Mouse (Mus musculus) forebrain, embryonic 14.5 days (tissue): ENCODE results near the gene Zfp933. TPM values are rescaled to one million over a fixed set of nuclear protein-coding genes. Genes with fewer than 3 reads are reported as not detected.
"Not testable (repeated sequence)": the region's sequence is repeated elsewhere in the genome, so short reads cannot be mapped to it uniquely, and the experiment has no call there.

Source experiments
- ATAC-seq: fragments of 200-750 bp; cut with Nextera tagmentation; 2 replicates; pipeline ENCODE4 v1.8.0; 2017; ENCODE audit warnings: mild to moderate bottlenecking, moderate library complexity
- DNase-seq: peaks from one replicate; pipeline ENCODE4 v3.0.0-alpha.2; 2015; ENCODE audit warnings: low spot score
- H3K27ac ChIP-seq: fragments of 300-500 bp; sonication (generic); 2 replicates; pipeline ENCODE4 v1.5.1; 2014; ENCODE audit warnings: low read depth, mild to moderate bottlenecking, control low read depth, low read length, moderate library complexity
- H3K27me3 ChIP-seq: fragments of 300-500 bp; sonication (generic); replicated peaks from 2 replicates; pipeline ENCODE4 v1.6.1; 2014; ENCODE audit warnings: low read length, control low read depth, mixed read lengths; ENCODE audit not compliant: control insufficient read depth, insufficient read depth
- H3K36me3 ChIP-seq: fragments of 300-500 bp; sonication (generic); 2 replicates; pipeline ENCODE4 v1.6.1; 2014; ENCODE audit warnings: low read length, control low read depth; ENCODE audit not compliant: control insufficient read depth, insufficient read depth
- H3K4me1 ChIP-seq: fragments of 300-500 bp; sonication (generic); 2 replicates; pipeline ENCODE4 v1.6.1; 2014; ENCODE audit warnings: antibody characterized with exemption, low read length, control low read depth; ENCODE audit not compliant: control insufficient read depth, insufficient read depth
- H3K4me2 ChIP-seq: fragments of 300-500 bp; sonication (generic); 2 replicates; pipeline ENCODE4 v1.6.1; 2014; ENCODE audit warnings: mild to moderate bottlenecking, control low read depth, low read length
- H3K4me3 ChIP-seq: fragments of 300-500 bp; sonication (generic); 2 replicates; pipeline ENCODE4 v1.5.1; 2014; ENCODE audit warnings: low read depth, low read length, control low read depth
- H3K9ac ChIP-seq: fragments of 300-500 bp; sonication (generic); 2 replicates; pipeline ENCODE4 v1.6.1; 2014; ENCODE audit warnings: mild to moderate bottlenecking, low read length, control low read depth, moderate library complexity
- H3K9me3 ChIP-seq: fragments of 300-500 bp; sonication (generic); replicated peaks from 2 replicates; pipeline ENCODE4 v1.6.1; 2016; ENCODE audit warnings: low read length, control low read depth, mixed read lengths; ENCODE audit not compliant: control insufficient read depth
- WGBS: fragments of 180-500 bp; shearing (Covaris S2); extraction: QIAGEN DNeasy Blood & Tissue Kit; methylation state at CpG from one replicate; pipeline ENCODE4 v1.1.7; 2014; 5-methylcytosine and 5-hydroxymethylcytosine counted together
- polyA plus RNA-seq: library from polyadenylated mRNA; unstranded; fragments of >200 nt; fragmentation: Nextera tagmentation; extraction: Ambion mirVana; gene quantifications from 2 replicates; pipeline ENCODE4 v1.2.1, GENCODE M21; 2014

Zfp933 gene
- polyA plus RNA-seq, 1 experiment from 2014 or later, result 8.4 TPM

DNA sequence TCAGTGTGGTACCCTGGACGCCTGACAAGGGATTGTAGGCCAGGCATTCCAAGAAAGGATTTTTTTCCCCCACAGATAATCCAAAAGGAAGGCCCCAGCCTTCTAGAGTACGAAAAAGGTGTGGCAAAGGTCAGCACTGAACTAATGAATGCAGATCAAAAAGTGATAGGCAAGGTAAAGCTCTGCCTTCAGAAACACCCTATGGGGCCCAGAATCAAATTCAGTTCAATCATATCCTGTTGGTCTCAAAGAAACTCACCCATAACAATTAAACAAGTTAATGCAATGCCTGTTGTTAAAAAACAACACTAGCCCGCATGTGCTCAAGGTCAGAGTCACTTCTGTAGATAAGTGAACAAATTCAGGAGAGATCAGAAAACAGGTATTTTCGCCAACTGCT is 23.8 kb downstream of the Zfp933 start:
- H3K4me3 ChIP-seq, result no peak overlapping the region
- no peak for DNase-seq
- H3K4me2 ChIP-seq, result no peak overlapping the region
- no peak for ATAC-seq
- WGBS, result 96% methylated on average over 4 of the region's 4 CpGs
- H3K9me3 ChIP-seq, result peaks cover 56% of the 10 kb centered on the region
- no peak overlapping the region for H3K9ac ChIP-seq
- H3K36me3 ChIP-seq, result peaks cover 48% of the 10 kb centered on the region
- H3K27ac ChIP-seq, result no peak overlapping the region
- no peaks in the 10 kb centered on the region for H3K27me3 ChIP-seq
- H3K4me1 ChIP-seq, result no peaks in the 10 kb centered on the region

DNA sequence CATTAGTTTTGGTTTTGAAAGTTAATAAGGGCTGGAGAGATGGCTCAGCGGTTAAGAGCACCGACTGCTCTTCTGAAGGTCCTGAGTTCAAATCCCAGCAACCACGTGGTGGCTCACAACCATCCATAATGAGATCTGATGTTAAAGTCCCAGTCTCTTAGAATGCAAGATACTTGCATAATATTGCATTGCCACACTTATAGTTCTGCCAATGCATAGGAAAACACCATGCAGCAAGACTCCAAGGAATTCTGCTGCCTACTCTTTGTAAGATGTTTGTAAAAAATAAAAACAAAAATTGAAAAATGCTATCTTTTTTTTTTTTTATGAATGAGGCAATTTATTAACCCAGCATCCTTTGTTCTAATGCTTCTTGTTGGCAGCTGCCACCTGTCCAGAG is 26.8 kb downstream of the Zfp933 start:
- not testable (repeated sequence) for H3K4me3 ChIP-seq, H3K27me3 ChIP-seq, H3K27ac ChIP-seq, DNase-seq, H3K9ac ChIP-seq, H3K4me1 ChIP-seq, H3K4me2 ChIP-seq, ATAC-seq
- WGBS, result 85% methylated on average over 3 of the region's 3 CpGs
- peaks cover 27% of the 10 kb centered on the region for H3K36me3 ChIP-seq
- peaks cover 44% of the 10 kb centered on the region for H3K9me3 ChIP-seq

DNA sequence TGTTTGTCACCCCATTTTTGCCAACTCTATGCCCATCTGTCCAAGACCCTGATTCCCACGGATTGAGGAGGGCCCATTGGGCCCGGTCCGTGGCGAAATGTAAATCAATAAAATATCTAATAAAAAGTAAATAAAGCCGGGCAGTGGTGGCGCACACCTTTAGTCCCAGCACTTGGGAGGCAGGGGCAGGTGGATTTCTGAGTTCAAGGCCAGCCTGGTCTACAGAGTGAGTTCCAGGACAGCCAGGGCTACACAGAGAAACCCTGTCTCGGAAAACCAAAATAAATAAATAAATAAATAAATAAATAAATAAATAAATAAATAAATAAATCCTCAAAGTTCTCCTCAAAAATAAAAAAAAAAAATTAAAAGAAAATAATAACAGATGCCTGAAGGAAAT is 28.5 kb downstream of the Zfp933 start:
- not testable (repeated sequence) for H3K4me1 ChIP-seq
- peaks cover 27% of the 10 kb centered on the region for H3K9me3 ChIP-seq

DNA sequence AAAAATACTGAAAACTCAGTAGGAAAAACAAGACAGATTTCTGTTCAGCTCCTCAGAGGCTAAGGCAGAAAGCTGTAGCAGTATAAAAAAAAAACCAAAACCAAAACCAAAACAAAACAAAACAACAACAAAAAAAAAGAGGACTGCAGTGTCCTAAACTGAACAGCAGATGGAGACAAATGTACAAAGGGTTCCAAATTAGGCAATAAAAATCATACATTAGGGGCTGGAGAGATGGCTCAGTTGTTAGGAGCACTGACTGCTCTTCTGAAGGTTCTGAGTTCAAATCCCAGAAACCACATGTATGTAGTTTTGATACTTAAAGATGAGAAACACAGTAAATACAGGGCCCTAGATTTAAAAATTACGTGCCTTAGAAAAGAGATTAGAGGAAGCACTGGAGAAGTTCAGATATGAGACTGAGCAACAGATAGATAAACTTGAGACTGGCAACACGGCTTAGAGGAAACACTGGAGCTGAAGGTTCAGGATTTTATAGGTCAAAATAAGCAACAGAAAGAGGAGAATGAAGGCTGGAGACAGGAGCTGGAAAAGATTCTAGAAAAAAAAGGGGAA is 33.5 kb downstream of the Zfp933 start:
- Histone ChIP-seq H3K27ac (no peak overlapping the region), H3K9ac (no peak overlapping the region), H3K36me3 (no peaks in the 10 kb centered on the region), H3K9me3 (0 out of 2 replicates have a peak, but pooled peaks cover 4% of the 10 kb centered on the region), H3K4me1 (no peaks in the 10 kb centered on the region), H3K27me3 (no peaks in the 10 kb centered on the region), H3K4me2 (no peak overlapping the region), H3K4me3 (no peak overlapping the region)
- no peak for ATAC-seq
- peak; percentile 7 for DNase-seq
- 82% methylated on average over 2 of the region's 2 CpGs for WGBS

More for the DNA sequence above, 28.5 kb downstream of the Zfp933 start:
- H3K4me2 ChIP-seq, DNase-seq, H3K36me3 ChIP-seq, H3K9ac ChIP-seq, H3K4me3 ChIP-seq, ATAC-seq, H3K27ac ChIP-seq, H3K27me3 ChIP-seq: not testable (repeated sequence)
- WGBS, result 85% methylated on average over 7 of the region's 7 CpGs

DNA sequence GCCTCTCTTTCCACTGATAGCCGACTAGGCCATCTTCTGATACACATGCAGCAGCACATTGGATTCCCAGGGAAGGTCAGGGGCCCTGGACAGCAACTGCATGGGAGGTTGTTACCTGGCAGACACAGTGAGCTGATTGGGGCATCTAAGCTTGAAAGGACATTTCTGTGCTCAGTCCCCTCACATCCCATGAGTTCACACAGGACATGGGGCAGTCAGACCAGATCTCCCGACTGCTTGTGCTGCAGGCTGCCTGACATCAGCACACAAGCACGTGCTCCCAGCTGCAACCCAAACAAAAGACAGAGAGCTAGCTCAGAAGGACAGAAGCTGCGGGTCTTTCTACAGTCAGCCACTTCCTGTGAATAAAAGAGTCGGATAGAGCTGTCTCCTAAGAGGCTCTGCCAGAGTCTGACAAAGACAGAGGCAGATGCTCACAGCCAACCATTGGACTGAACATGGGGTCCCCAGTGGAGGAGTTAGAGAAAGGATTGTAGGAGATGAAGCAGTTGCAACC is 34.9 kb downstream of the Zfp933 start:
- H3K4me3 ChIP-seq, result no peak overlapping the region
- H3K27ac ChIP-seq, result no peak overlapping the region
- H3K9ac ChIP-seq, result no peak overlapping the region
- no peaks in the 10 kb centered on the region for H3K36me3 ChIP-seq
- no peak overlapping the region for H3K4me2 ChIP-seq
- 0 out of 2 replicates have a peak, but pooled peaks cover 3% of the 10 kb centered on the region for H3K9me3 ChIP-seq
- DNase-seq (no peak), ATAC-seq (no peak)
- H3K4me1 ChIP-seq, result no peaks in the 10 kb centered on the region
- H3K27me3 ChIP-seq, result no peaks in the 10 kb centered on the region
- 47% methylated on average over 5 of the region's 5 CpGs for WGBS

DNA sequence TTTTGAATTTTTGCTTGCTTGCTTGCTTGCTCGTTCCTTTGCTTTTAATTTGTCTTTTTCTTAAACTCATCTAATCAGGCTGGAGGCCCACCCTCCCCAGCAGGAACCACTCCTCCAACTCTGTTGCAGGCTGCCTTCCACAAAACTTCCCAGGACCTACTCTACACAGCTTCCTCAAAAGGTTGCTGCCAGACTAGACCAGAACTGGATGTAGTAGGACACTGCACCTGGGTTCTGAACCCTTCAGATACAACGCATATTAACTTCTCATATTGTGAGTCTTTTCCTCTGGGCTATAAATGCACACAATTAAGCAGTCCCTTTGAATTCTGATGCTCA is 38.2 kb downstream of the Zfp933 start:
- 42% methylated on average over 2 of the region's 2 CpGs for WGBS
- not testable (repeated sequence) for H3K36me3 ChIP-seq

DNA sequence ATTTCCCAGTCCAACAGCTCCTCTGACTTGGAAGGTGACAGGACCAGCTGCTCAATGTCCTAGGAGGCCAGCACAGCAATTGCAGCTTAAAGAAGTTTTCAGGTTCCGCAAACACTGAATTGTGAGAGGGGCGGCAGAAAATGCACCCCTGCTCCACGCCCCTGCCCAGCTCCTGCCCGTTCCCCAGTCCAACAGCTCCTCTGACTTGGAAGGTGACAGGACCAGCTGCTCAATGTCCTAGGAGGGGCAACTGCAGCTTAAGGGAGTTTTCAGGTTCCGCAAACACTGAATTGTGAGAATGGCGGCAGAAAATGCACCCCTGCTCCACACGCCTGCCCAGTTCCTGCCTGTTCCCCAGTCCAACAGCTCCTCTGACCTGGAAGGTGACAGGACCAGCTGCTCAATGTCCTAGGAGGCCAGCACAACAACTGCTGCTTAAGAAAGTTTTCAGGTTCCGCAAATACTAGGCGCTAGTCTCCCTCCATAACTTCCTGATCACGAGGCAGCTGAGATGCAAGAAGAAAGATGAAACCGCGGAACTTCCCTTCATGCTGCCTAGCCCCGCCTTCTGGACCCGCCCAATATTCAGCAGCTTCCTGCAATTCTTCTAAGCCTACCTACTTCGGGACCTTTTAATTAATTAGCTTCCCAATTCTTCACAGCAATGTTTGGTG is 38.7 kb downstream of the Zfp933 start, which contains the start of gene Zfp984:
TSS of gene Zfp984 (minus strand) at position 497 of the 674 bp plus-strand sequence.
- H3K9me3 ChIP-seq, H3K27me3 ChIP-seq, H3K4me1 ChIP-seq, H3K27ac ChIP-seq, H3K36me3 ChIP-seq: not testable (repeated sequence)
- WGBS, result 13% methylated on average over 15 of the region's 15 CpGs
- DNase-seq, result peak; percentile 56
- H3K4me3 ChIP-seq, result peak within 1 kb of the TSS; percentile 38
- peak within 1 kb of the TSS; percentile 59 for H3K4me2 ChIP-seq
- peak within 1 kb of the TSS; percentile 56 for H3K9ac ChIP-seq
- peak; percentile 70 for ATAC-seq

More for the DNA sequence above, 38.2 kb downstream of the Zfp933 start:
- H3K9ac ChIP-seq, DNase-seq, ATAC-seq, H3K9me3 ChIP-seq, H3K27ac ChIP-seq, H3K4me1 ChIP-seq, H3K27me3 ChIP-seq: not testable (repeated sequence)
- Histone ChIP-seq H3K4me2 (peak overlapping the region; percentile 59), H3K4me3 (peak overlapping the region; percentile 38)

DNA sequence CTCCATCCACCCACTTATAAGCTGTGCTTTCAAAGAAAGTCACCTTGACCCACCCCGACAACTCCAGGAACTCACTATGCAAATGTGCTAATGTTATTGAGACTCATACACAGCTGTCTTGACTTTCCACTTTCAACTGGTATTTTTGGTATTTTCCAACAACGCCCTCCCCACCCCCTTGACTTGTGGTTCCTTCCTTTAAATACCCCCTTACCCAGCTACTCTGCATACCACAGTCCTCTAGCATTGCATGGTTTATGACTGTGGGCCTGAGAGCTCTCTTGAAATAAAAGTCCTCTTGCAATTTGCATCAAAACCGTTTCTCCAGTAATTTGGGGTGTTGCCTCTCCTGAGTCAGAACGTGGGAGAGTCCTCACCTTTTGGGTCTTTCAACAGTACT is 39.7 kb downstream of the Zfp933 start:
- 0 out of 2 replicates have a peak, but pooled peaks have one; percentile 40 for ATAC-seq
- not testable (repeated sequence) for H3K36me3 ChIP-seq, H3K9ac ChIP-seq, H3K27me3 ChIP-seq, H3K9me3 ChIP-seq, H3K4me1 ChIP-seq, H3K27ac ChIP-seq, H3K4me3 ChIP-seq, DNase-seq
- WGBS, result 79% methylated on average over 4 of the region's 4 CpGs
- H3K4me2 ChIP-seq, result peak overlapping the region; percentile 59; the same call in 1 of the 2 replicates

DNA sequence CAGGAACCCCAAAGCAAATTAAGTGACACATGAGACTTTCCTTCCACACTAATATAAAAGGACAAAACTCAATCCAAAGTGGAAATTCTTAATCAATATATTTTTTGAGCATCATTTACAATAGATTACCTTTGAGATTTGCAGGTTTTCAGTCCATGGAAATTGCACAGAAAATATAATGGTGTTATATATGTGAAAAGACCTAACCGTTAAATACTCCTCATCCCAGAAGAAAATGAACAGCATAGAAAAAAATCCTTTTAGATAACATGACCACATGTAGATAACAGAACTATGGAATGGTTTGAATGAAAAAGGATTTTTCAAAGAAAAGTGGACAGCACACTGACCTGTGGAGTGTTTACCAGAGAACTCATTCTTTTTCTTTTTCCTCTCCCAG is 52.9 kb downstream of the Zfp933 start:
- H3K27ac ChIP-seq, H3K36me3 ChIP-seq, ATAC-seq, DNase-seq, H3K4me3 ChIP-seq, H3K4me1 ChIP-seq, H3K4me2 ChIP-seq, H3K27me3 ChIP-seq, H3K9ac ChIP-seq, H3K9me3 ChIP-seq: not testable (repeated sequence)
- 89% methylated on average over 1 of the region's 1 CpGs for WGBS
